Mouse (Mus musculus): Measurements from ENCODE around the gene Susd3. TPM values are rescaled to one million over a fixed set of nuclear protein-coding genes. Genes with fewer than 3 reads are reported as not detected.

The Susd3 gene
- polyA plus RNA-seq, 1 experiment from 2014 or later = 0.81 TPM

DNA sequence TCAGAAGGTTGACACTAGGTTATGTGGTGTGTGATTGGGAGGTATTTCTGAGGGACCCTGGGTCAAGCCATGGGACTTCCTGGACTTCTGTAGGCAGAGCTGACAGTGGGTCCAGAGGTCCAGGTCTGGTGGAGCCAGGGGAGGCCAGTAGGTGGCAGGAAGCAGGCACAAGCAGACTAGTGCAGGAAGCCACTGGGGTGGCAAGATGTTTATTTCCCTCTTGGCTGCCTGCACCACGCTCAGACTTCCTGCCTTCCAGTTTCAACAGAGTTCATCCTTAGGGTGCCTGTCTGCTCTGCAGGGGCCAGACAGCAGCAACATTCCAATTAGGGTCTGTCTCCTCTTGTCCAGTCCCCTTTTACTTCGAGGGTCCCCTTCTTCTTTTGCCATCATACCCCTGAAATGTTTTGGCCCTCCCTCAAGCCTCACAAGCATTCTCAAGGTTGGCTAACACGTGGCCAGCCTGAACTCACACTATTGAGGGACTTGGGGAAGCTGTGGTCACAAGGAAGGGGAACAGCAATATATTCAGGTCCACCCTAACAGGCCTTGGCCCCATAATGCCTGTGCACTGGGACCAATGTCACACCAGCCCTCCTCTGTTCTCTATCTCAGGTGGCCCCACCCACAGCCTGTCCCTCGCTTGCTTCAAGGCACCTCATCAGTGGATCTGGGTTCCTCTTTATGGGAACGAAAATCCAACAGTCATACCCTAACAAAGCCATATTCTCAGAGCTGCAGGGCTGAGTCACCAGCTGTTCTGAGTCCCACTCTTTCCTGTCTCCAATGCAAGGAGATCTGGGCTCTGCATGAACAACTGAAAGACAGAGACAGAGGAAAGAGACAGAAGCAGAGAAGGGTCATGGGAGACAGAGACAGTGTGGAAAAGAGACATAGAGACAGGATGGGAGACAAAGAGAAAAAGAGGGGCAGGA lies 23.6 kb upstream of the Susd3 start:
- ATAC-seq (ENCODE audit: low FRiP score) = no peak
- Histone ChIP-seq H3K4me3 (ENCODE audit: low read depth, low read length) (no peak overlapping the region), H3K4me2 (no peak overlapping the region), H3K27ac (ENCODE audit: low read depth, low read length) (no peak overlapping the region), H3K36me3 (ENCODE audit: control insufficient read depth, insufficient read depth, low read length) (no peaks in the 10 kb centered on the region), H3K27me3 (ENCODE audit: control insufficient read depth, insufficient read depth, low read length) (no peaks in the 10 kb centered on the region), H3K4me1 (ENCODE audit: control insufficient read depth, insufficient read depth, low read length) (no peaks in the 10 kb centered on the region), H3K9ac (ENCODE audit: low read length) (no peak overlapping the region), H3K9me3 (ENCODE audit: control insufficient read depth, low read length) (no peaks in the 10 kb centered on the region)
- WGBS = 77% methylated on average over 5 of the region's 5 CpGs
- DNase-seq (ENCODE audit: low spot score, missing footprints) = no peak

DNA sequence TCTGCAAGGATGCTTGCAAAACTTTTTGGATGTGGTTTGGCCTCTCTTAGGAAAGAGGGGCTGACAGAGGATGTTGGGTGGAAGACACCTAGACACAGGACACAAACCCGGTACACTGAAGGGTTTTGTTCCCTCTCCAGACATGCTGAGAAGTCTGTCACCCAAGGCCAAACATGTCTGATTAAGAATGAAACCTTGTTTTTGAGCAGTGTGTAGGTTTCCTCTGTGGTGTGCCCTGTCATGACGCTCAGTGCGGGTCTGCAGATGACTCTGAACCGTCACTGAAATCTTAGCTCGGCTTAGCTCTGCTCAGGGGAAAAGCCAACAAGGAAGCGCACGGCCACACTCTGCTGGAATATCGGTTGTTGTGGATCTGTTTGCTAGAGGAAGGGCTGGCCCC lies 22.0 kb upstream of the Susd3 start:
- Histone ChIP-seq H3K27ac (ENCODE audit: low read depth, low read length) (no peak overlapping the region), H3K27me3 (ENCODE audit: control insufficient read depth, insufficient read depth, low read length) (no peaks in the 10 kb centered on the region), H3K4me2 (no peak overlapping the region), H3K4me3 (ENCODE audit: low read depth, low read length) (no peak overlapping the region), H3K36me3 (ENCODE audit: control insufficient read depth, insufficient read depth, low read length) (no peaks in the 10 kb centered on the region), H3K9me3 (ENCODE audit: control insufficient read depth, low read length) (no peaks in the 10 kb centered on the region), H3K9ac (ENCODE audit: low read length) (no peak overlapping the region), H3K4me1 (ENCODE audit: control insufficient read depth, insufficient read depth, low read length) (no peaks in the 10 kb centered on the region)
- 87% methylated on average over 8 of the region's 8 CpGs for whole genome bisulfite sequencing
- ATAC-seq (ENCODE audit: low FRiP score) = no peak
- no peak for DNase-seq (ENCODE audit: low spot score, missing footprints)

DNA sequence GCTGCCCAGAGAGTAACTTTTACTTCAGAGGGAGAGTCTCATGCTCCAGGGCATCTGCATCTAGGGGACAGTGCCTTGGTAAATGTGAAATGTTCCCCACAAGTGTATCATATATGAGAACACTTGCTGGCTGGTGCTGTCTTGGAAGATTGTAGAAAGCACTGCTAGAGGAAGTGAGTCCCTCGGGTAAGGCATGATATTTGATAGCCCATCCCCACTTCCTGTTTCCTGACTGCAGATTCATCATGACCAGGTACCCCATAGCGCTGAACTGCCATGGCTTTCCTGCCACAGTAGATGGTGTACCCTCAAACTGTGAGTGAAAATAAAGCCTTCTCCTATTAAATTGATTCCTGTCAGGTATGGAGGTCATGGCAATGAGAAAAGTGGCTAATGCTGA lies 19.1 kb upstream of the Susd3 start:
- Histone ChIP-seq H3K4me3 (ENCODE audit: low read depth, low read length) (no peak overlapping the region), H3K9ac (ENCODE audit: low read length) (no peak overlapping the region), H3K36me3 (ENCODE audit: control insufficient read depth, insufficient read depth, low read length) (no peaks in the 10 kb centered on the region), H3K9me3 (ENCODE audit: control insufficient read depth, low read length) (no peaks in the 10 kb centered on the region), H3K27me3 (ENCODE audit: control insufficient read depth, insufficient read depth, low read length) (no peaks in the 10 kb centered on the region), H3K4me1 (ENCODE audit: control insufficient read depth, insufficient read depth, low read length) (no peaks in the 10 kb centered on the region), H3K4me2 (no peak overlapping the region), H3K27ac (ENCODE audit: low read depth, low read length) (no peak overlapping the region)
- WGBS = 78% methylated on average over 2 of the region's 2 CpGs
- DNase-seq (ENCODE audit: low spot score, missing footprints) (no peak), ATAC-seq (ENCODE audit: low FRiP score) (no peak)

DNA sequence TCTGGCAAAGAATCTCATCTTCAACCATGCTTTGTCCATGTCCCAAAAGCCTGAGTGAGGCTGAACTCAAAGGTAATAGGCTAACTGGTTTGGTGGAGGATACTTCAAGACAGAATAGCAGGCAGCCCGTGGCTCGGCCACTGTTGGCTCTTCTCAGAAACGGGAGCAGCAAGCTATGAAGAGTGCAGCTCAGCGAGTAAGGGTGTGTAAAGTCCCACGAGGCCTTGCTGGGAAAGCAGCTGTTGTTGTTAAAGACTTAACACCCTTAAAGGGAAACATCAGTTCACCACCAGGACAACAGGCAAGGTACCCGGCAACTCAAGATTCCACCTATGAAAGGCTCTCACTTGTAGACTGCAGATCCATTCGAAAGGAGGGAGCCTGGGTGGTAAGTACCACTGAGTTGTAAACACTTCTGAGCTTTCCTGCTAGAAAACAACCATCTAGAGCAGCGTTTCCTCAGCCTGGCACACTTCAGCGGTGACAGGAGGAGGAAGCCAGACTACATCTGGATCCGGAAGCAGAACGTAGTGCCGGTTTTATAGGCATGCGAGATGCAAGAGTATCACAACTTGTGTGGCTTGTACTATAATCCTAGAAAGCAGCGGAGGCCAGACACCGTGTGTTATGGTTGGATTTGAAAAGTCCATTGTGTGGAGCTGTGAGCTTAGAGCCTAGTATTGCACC lies 11.7 kb upstream of the Susd3 start:
- no peak overlapping the region for H3K27ac ChIP-seq (ENCODE audit: low read depth, low read length)
- no peak for ATAC-seq (ENCODE audit: low FRiP score)
- no peaks in the 10 kb centered on the region for H3K9me3 ChIP-seq (ENCODE audit: control insufficient read depth, low read length)
- no peaks in the 10 kb centered on the region for H3K4me1 ChIP-seq (ENCODE audit: control insufficient read depth, insufficient read depth, low read length)
- H3K27me3 ChIP-seq (ENCODE audit: control insufficient read depth, insufficient read depth, low read length) = no peaks in the 10 kb centered on the region
- H3K4me3 ChIP-seq (ENCODE audit: low read depth, low read length) = no peak overlapping the region
- no peak overlapping the region for H3K9ac ChIP-seq (ENCODE audit: low read length)
- 87% methylated on average over 15 of the region's 15 CpGs for WGBS
- no peak overlapping the region for H3K4me2 ChIP-seq
- no peak for DNase-seq (ENCODE audit: low spot score, missing footprints)
- H3K36me3 ChIP-seq (ENCODE audit: control insufficient read depth, insufficient read depth, low read length) = no peaks in the 10 kb centered on the region

DNA sequence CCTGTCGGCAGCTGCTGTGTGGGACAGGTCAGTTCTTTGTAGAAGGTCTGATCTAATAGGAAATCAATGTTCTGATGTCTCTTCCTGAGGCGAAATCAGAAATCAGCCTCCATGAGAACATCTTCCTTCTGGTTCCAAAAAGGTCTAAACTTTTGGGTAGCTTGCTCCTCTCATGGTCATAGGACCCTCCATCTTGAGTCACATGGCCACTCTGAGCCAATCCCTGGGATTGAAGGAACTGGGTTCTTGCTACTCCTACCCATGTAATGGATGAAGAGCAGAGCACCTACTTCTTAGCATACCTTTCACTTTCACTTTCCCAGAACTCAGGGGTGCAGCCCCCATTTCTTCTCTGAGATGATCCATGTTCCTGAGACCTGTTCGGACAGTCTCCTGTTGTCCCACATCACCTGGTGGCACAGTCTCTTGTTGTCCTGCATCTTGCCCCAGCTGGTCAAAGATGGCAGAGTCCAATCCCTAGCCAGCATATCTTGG lies 9.4 kb upstream of the Susd3 start:
- H3K9me3 ChIP-seq (ENCODE audit: control insufficient read depth, low read length) = no peaks in the 10 kb centered on the region
- no peak overlapping the region for H3K9ac ChIP-seq (ENCODE audit: low read length)
- no peak overlapping the region for H3K4me2 ChIP-seq
- H3K4me1 ChIP-seq (ENCODE audit: control insufficient read depth, insufficient read depth, low read length) = no peaks in the 10 kb centered on the region
- no peak overlapping the region for H3K27ac ChIP-seq (ENCODE audit: low read depth, low read length)
- no peaks in the 10 kb centered on the region for H3K36me3 ChIP-seq (ENCODE audit: control insufficient read depth, insufficient read depth, low read length)
- 88% methylated on average over 3 of the region's 3 CpGs for WGBS
- no peak overlapping the region for H3K4me3 ChIP-seq (ENCODE audit: low read depth, low read length)
- DNase-seq (ENCODE audit: low spot score, missing footprints) (no peak), ATAC-seq (ENCODE audit: low FRiP score) (no peak)
- H3K27me3 ChIP-seq (ENCODE audit: control insufficient read depth, insufficient read depth, low read length) = no peaks in the 10 kb centered on the region

DNA sequence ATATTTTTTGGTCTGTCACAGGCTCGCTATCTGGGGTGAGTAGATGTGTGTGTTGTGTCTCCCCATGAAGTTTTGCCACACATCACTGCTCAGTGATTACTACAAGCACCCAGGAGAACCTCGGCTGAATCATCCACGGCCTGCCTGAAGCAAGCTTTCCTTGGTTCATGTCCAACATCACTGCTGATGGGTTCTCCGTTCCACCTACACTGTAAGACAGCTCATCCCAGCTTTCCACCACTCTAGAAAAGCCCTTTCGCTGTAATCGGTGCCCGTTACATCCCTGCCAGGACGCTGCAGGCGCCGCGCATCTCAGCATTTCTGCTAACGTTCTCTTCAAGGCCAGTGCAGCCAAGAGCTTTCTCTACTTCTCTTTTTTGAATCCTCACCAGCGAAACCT lies 4.2 kb upstream of the Susd3 start:
- no peak for ATAC-seq (ENCODE audit: low FRiP score)
- Histone ChIP-seq H3K4me1 (ENCODE audit: control insufficient read depth, insufficient read depth, low read length) (peaks cover 7% of the 10 kb centered on the region), H3K9ac (ENCODE audit: low read length) (no peak overlapping the region), H3K36me3 (ENCODE audit: control insufficient read depth, insufficient read depth, low read length) (no peaks in the 10 kb centered on the region), H3K27me3 (ENCODE audit: control insufficient read depth, insufficient read depth, low read length) (peaks cover 10% of the 10 kb centered on the region), H3K9me3 (ENCODE audit: control insufficient read depth, low read length) (no peaks in the 10 kb centered on the region), H3K27ac (ENCODE audit: low read depth, low read length) (no peak overlapping the region), H3K4me3 (ENCODE audit: low read depth, low read length) (no peak overlapping the region), H3K4me2 (no peak overlapping the region)
- WGBS = 88% methylated on average over 13 of the region's 13 CpGs
- no peak for DNase-seq (ENCODE audit: low spot score, missing footprints)

DNA sequence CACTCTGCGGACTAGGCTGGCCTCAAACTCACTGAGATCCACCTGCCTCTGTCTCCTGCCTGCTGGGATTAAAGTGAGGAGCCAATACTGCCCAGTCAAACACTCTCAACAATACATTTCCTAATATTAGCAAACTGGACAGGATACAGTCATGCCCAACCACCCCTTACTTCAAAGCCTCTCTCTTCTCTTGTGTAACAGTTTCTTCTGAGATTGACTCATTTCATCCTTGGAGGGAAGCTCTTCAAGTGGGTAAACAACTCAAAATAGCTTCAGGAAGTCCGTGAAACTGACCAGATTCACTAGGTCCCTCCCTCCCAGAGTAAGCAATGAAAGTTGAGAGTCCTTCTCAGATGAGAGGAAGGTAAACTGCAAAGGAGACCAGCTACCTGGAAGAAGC lies 3.6 kb upstream of the Susd3 start:
- Histone ChIP-seq H3K9me3 (ENCODE audit: control insufficient read depth, low read length) (no peaks in the 10 kb centered on the region), H3K27me3 (ENCODE audit: control insufficient read depth, insufficient read depth, low read length) (peaks cover 17% of the 10 kb centered on the region), H3K27ac (ENCODE audit: low read depth, low read length) (no peak overlapping the region), H3K4me3 (ENCODE audit: low read depth, low read length) (no peak overlapping the region), H3K4me2 (no peak overlapping the region), H3K9ac (ENCODE audit: low read length) (no peak overlapping the region), H3K4me1 (ENCODE audit: control insufficient read depth, insufficient read depth, low read length) (peaks cover 10% of the 10 kb centered on the region), H3K36me3 (ENCODE audit: control insufficient read depth, insufficient read depth, low read length) (no peaks in the 10 kb centered on the region)
- WGBS = 74% methylated on average over 2 of the region's 2 CpGs
- DNase-seq (ENCODE audit: low spot score, missing footprints) (no peak), ATAC-seq (ENCODE audit: low FRiP score) (no peak)

DNA sequence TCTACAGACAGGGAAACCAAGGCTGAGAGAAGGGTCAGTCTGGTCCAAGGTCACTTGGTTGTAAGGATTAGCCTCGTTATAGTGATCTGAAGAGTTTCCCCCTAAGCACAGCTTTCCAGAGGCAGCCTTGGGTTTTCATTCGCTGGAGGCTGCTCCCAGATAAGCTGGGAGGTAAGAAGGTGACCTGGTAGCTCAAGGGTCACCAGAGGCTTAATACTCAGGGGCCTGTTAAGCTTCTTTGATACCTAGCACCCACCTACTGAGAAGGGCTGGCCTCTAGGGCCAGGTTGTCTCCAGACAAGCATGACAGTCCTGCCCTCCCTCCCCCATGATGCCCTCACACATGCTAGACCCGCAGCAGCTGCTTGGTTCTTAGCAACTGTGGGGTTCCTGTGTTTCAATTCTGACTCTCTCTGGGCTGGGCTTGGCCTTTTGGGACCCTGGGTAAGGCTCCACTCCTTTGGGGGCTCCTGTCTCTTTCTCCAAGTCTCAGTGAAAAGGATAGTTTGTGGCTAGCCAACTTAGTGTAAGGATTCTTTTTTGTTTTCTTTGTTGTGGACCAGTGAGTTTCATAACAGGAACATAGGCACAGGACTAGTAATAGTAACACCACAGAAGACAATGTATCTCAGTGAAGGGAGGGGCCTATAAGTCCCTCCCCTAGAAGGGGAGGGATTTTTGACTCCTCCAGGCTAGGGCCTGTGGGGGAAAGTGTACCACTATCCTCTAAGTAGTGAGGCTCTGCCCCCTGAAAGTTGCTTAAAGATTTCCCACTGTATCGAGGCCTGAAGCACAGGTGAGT lies 2.4 kb upstream of the Susd3 start:
- peaks cover 10% of the 10 kb centered on the region for H3K4me1 ChIP-seq (ENCODE audit: control insufficient read depth, insufficient read depth, low read length)
- no peak overlapping the region for H3K4me3 ChIP-seq (ENCODE audit: low read depth, low read length)
- no peaks in the 10 kb centered on the region for H3K9me3 ChIP-seq (ENCODE audit: control insufficient read depth, low read length)
- no peak for DNase-seq (ENCODE audit: low spot score, missing footprints)
- no peaks in the 10 kb centered on the region for H3K36me3 ChIP-seq (ENCODE audit: control insufficient read depth, insufficient read depth, low read length)
- H3K27me3 ChIP-seq (ENCODE audit: control insufficient read depth, insufficient read depth, low read length) = peaks cover 26% of the 10 kb centered on the region
- no peak for ATAC-seq (ENCODE audit: low FRiP score)
- no peak overlapping the region for H3K9ac ChIP-seq (ENCODE audit: low read length)
- H3K4me2 ChIP-seq = no peak overlapping the region
- 16% methylated on average over 4 of the region's 4 CpGs for WGBS
- no peak overlapping the region for H3K27ac ChIP-seq (ENCODE audit: low read depth, low read length)

All from midbrain, embryonic 11.5 days (tissue).